Mouse (Mus musculus): ENCODE results near the gene Mlst8. TPM values are rescaled to one million over a fixed set of nuclear protein-coding genes. Genes with fewer than 3 reads are reported as not detected.

The Mlst8 gene
- total and polyA plus RNA-seq, 3 experiments: 35.4 to 57.3 TPM; not detected in 1

GRCm38 (mm10) chr17:24524734-24525133 is 45.9 kb upstream of the Mlst8 start:
- peaks cover 0 to 10% of the 10 kb centered on the region in 2 experiments; a peak in 3 of 4 replicates for H3K36me3 ChIP-seq (ENCODE audit: control insufficient read depth in 1 of 2, insufficient read depth in 2 of 2, low read length in 2 of 2)
- H3K27ac ChIP-seq (ENCODE audit: control insufficient read depth, low read depth, low read length): no peak overlapping the region
- H3K9me3 ChIP-seq (replicated peaks; ENCODE audit: insufficient read depth, low read length): no peaks in the 10 kb centered on the region
- no peak overlapping the region for H3K4me3 ChIP-seq (ENCODE audit: control insufficient read depth in 1 of 2, insufficient read depth in 1 of 2, low read depth in 2 of 2, low read length in 2 of 2)
- TF ChIP-seq CHD1 (IDR thresholded peaks at IDR 0.05; ENCODE audit: low read depth, low read length) (no peak), ELF1 (IDR thresholded peaks at IDR 0.05; ENCODE audit: low read depth, low read length) (no peak), ZNF384 (IDR thresholded peaks at IDR 0.05; ENCODE audit: low read depth, low read length) (no peak), ZMIZ1 (IDR thresholded peaks at IDR 0.05; ENCODE audit: low read depth, low read length) (no peak), TBP (IDR thresholded peaks at IDR 0.05; ENCODE audit: low read depth, low read length) (no peak), BHLHE40 (IDR thresholded peaks at IDR 0.05; ENCODE audit: borderline replicate concordance, low read depth, low read length) (no peak), SMC3 (IDR thresholded peaks at IDR 0.05; ENCODE audit: low read depth, low read length) (no peak), HCFC1 (IDR thresholded peaks at IDR 0.05; ENCODE audit: low read depth, low read length) (no peak), GABPA (IDR thresholded peaks at IDR 0.05; ENCODE audit: low read depth, low read length) (no peak)
- no peak overlapping the region for H3K9ac ChIP-seq (ENCODE audit: control insufficient read depth, low read depth, low read length, poor library complexity, severe bottlenecking)
- DNase-seq (ENCODE audit: low read depth, low spot score): no peak
- peaks cover 0 to 6% of the 10 kb centered on the region in 2 experiments; a peak in 1 of 4 replicates for H3K4me1 ChIP-seq (ENCODE audit: control insufficient read depth in 1 of 2, insufficient read depth in 2 of 2, low read length in 2 of 2)
- H3K79me2 ChIP-seq (ENCODE audit: control insufficient read depth, insufficient read depth, low read length, poor library complexity): peaks cover 58% of the 10 kb centered on the region
- H3K27me3 ChIP-seq (ENCODE audit: control insufficient read depth in 1 of 2, insufficient read depth in 2 of 2, low read length in 2 of 2): no peaks in the 10 kb centered on the region

- Histone ChIP-seq H3K9ac (ENCODE audit: control insufficient read depth, low read depth, low read length, poor library complexity, severe bottlenecking) (no peak overlapping the region), H3K4me1 (ENCODE audit: control insufficient read depth in 1 of 2, insufficient read depth in 2 of 2, low read length in 2 of 2) (no peaks in the 10 kb centered on the region), H3K79me2 (ENCODE audit: control insufficient read depth, insufficient read depth, low read length, poor library complexity) (peaks cover 25% of the 10 kb centered on the region), H3K4me3 (ENCODE audit: control insufficient read depth in 1 of 2, insufficient read depth in 1 of 2, low read depth in 2 of 2, low read length in 2 of 2) (no peak overlapping the region), H3K27ac (ENCODE audit: control insufficient read depth, low read depth, low read length) (no peak overlapping the region), H3K9me3 (replicated peaks; ENCODE audit: insufficient read depth, low read length) (no peaks in the 10 kb centered on the region), H3K36me3 (ENCODE audit: control insufficient read depth in 1 of 2, insufficient read depth in 2 of 2, low read length in 2 of 2) (peaks cover 0 to 7% of the 10 kb centered on the region in 2 experiments; a peak in 2 of 4 replicates), H3K27me3 (ENCODE audit: control insufficient read depth in 1 of 2, insufficient read depth in 2 of 2, low read length in 2 of 2) (no peaks in the 10 kb centered on the region)
- DNase-seq (ENCODE audit: low read depth, low spot score): no peak
- no peak for TF ChIP-seq MAZ (IDR thresholded peaks at IDR 0.05; ENCODE audit: low read depth, low read length)
- no peak for TF ChIP-seq HCFC1 (IDR thresholded peaks at IDR 0.05; ENCODE audit: low read depth, low read length)
- TF ChIP-seq MAX (IDR thresholded peaks at IDR 0.05; ENCODE audit: low read length): no peak
- no peak for TF ChIP-seq USF2 (IDR thresholded peaks at IDR 0.05; ENCODE audit: borderline replicate concordance in 1 of 2, insufficient read depth in 1 of 2, low read depth in 1 of 2, low read length in 2 of 2)
- TF ChIP-seq CTCF (IDR thresholded peaks at IDR 0.05 in 2 of 3, conservative IDR thresholded peaks at IDR 0.05 in 1 of 3; ENCODE audit: control insufficient read depth in 1 of 3, insufficient read depth in 1 of 3, low read depth in 2 of 3, low read length in 3 of 3, poor library complexity in 1 of 3, severe bottlenecking in 1 of 3): no peak
- TF ChIP-seq TAL1 (IDR thresholded peaks at IDR 0.05; ENCODE audit: low read length): no peak
- TF ChIP-seq ELF1 (IDR thresholded peaks at IDR 0.05; ENCODE audit: low read depth, low read length): no peak
- TF ChIP-seq TBP (IDR thresholded peaks at IDR 0.05; ENCODE audit: low read depth, low read length): no peak
- TF ChIP-seq MEF2A (IDR thresholded peaks at IDR 0.05; ENCODE audit: extremely low read depth, insufficient replicate concordance, low read depth, low read length, poor library complexity, severe bottlenecking): no peak
- TF ChIP-seq MXI1 (IDR thresholded peaks at IDR 0.05; ENCODE audit: low read depth, low read length): no peak
- TF ChIP-seq MYC (IDR thresholded peaks at IDR 0.05; ENCODE audit: low read depth, low read length): no peak
- no peak for TF ChIP-seq ZKSCAN1 (IDR thresholded peaks at IDR 0.05; ENCODE audit: low read depth, low read length)
Measured at GRCm38 (mm10) chr17:24520450-24520849, 41.6 kb upstream of the Mlst8 start.

Measured in MEL (cell line).